Mouse (Mus musculus) heart, adult 2 months (tissue): ENCODE data around the gene Gfpt1. TPM values are rescaled to one million over a fixed set of nuclear protein-coding genes. Genes with fewer than 3 reads are reported as not detected.

Experiments used
- DNase-seq, 2 experiments: peaks; one replicate each; pipeline ENCODE4 v3.0.0; 2021
- H3K27ac ChIP-seq: fragments of 200-600 bp; 2 replicates; pipeline ENCODE4 v1.8.1; 2022
- H3K27me3 ChIP-seq: fragments of 200-500 bp; 2 replicates; pipeline ENCODE4 v1.6.1; 2012; ENCODE audit warnings: mild to moderate bottlenecking, low read length, inconsistent platforms, mixed read lengths; ENCODE audit not compliant: control insufficient read depth, insufficient read depth
- H3K36me3 ChIP-seq: fragments of 200-500 bp; 2 replicates; pipeline ENCODE4 v1.6.1; 2012; ENCODE audit warnings: low read length, inconsistent platforms; ENCODE audit not compliant: control insufficient read depth, insufficient read depth
- H3K4me1 ChIP-seq: fragments of 200-500 bp; 2 replicates; pipeline ENCODE4 v1.6.1; 2011; ENCODE audit warnings: low read length; ENCODE audit not compliant: control insufficient read depth, insufficient read depth
- H3K4me3 ChIP-seq: fragments of 200-600 bp; 2 replicates; pipeline ENCODE4 v1.8.1; 2022
- H3K79me2 ChIP-seq: fragments of 200-500 bp; replicated peaks from 2 replicates; pipeline ENCODE4 v1.6.1; 2012; ENCODE audit warnings: mild to moderate bottlenecking, inconsistent platforms, low read length, moderate library complexity, mixed read lengths; ENCODE audit not compliant: control insufficient read depth, insufficient read depth
- H3K9ac ChIP-seq: fragments of 200-500 bp; 2 replicates; pipeline ENCODE4 v1.6.1; 2012; ENCODE audit warnings: low read depth, mild to moderate bottlenecking, control low read depth, inconsistent platforms, low read length, mixed read lengths
- CTCF ChIP-seq: fragments of 200-600 bp; IDR thresholded peaks from 2 replicates; pipeline ENCODE4 v1.8.1; 2022; ENCODE audit warnings: antibody characterized with exemption, mild to moderate bottlenecking, moderate library complexity
- EP300 ChIP-seq: fragments of 200-500 bp; IDR thresholded peaks from 2 replicates; pipeline ENCODE4 v1.6.1; 2011; ENCODE audit warnings: low read depth, low read length, control low read depth; ENCODE audit not compliant: insufficient read depth
- POLR2A ChIP-seq: fragments of 200-500 bp; IDR thresholded peaks from 2 replicates; pipeline ENCODE4 v1.6.1; 2011; ENCODE audit warnings: mild to moderate bottlenecking, low read depth, low read length, control low read depth; ENCODE audit not compliant: insufficient read depth
- WGBS: fragments of 180-500 bp; shearing (Covaris S2); methylation state at CpG from one replicate; pipeline ENCODE4 v1.1.7; 2018; 5-methylcytosine and 5-hydroxymethylcytosine counted together
- intact Hi-C: fragments of 180-260 bp; cut with DNase I; formaldehyde crosslinking; loops from one replicate; pipeline ENCODE4 v1.15.1; 2025
- polyA plus RNA-seq: library from polyadenylated mRNA; depleted of rRNA; stranded (reverse); fragments of >200 nt; gene quantifications from 2 replicates; pipeline ENCODE4 v1.2.3, GENCODE M21; 2012
- total RNA-seq, 2 experiments: library from RNA; stranded (reverse); gene quantifications; 2 replicates each; pipeline ENCODE4 v1.2.3; 2021

Gfpt1 gene
- total and polyA plus RNA-seq, 3 experiments = 6.1 to 17.5 (median 16.1) TPM

DNA sequence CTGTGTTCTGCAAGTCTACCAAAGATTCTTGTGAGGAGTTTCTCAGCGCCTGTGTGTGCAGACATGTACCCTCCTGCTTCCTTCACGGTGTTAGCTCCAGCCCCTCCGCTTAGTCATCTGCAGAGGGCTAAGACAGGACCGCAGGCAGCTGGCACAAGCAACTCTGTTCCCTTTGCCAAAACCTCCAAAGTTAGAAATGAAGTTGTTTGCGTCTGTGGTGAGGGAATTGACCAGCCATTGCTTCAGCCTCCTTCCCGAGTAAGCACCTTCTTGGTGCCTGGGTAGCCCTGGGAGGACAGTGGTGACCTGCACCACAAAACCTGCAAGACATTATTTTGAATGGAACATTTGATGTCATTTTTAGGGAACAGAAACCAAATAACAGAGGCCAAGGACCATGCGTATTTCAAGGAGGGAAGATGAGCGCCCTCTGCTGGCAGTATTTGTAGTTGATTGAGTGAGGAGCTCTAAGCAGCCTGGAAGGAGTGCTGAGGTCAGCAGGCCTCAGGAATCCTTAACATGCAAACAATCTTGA lies 40.1 kb upstream of the Gfpt1 start:
- peak; percentile 83 to 84 for DNase-seq
- no peak overlapping the region for H3K9ac ChIP-seq
- no peaks in the 10 kb centered on the region; the same call in 1 of the 2 replicates for H3K36me3 ChIP-seq
- TF ChIP-seq CTCF (peak; percentile 95), POLR2A (0 out of 2 replicates have a peak, but pooled peaks have one; percentile 27), EP300 (0 out of 2 replicates have a peak, but pooled peaks have one; percentile 5)
- intact Hi-C loops = loop anchor here (5.0 kb wide), 1 partner anchor 190 kb away; no protein-coding TSS in a partner anchor
- peak overlapping the region; percentile 30; the same call in 1 of the 2 replicates for H3K27ac ChIP-seq
- H3K4me1 ChIP-seq = no peaks in the 10 kb centered on the region; the same call in none of the 2 replicates
- 25% methylated on average over 8 of the region's 8 CpGs for WGBS
- H3K4me3 ChIP-seq = no peak overlapping the region
- no peaks in the 10 kb centered on the region for H3K27me3 ChIP-seq
- H3K79me2 ChIP-seq = no peaks in the 10 kb centered on the region

DNA sequence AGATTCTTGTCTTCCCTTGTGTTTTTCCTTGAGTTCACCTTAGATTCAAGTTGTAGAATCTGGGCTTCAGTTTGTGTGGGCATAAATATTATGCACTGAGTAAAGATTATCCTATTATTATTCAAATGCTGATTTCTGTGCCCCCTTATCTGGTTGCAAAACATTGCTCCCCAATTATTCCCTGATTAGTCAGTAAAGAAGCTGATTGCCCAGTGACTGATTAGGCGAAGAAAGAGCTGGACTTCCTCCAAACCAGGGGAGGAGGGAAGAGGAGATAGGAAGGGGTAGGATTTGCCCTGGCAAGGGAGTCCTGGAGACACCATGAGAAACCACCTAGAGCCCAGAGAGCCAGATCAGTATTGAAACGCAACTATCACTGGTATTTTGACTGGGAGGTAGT lies 38.5 kb upstream of the Gfpt1 start:
- 75% methylated on average over 2 of the region's 2 CpGs for WGBS
- no peak overlapping the region for H3K27ac ChIP-seq
- H3K36me3 ChIP-seq = no peaks in the 10 kb centered on the region
- H3K4me1 ChIP-seq = peaks cover under 1% of the 10 kb centered on the region
- H3K79me2 ChIP-seq = no peaks in the 10 kb centered on the region
- no peak overlapping the region for H3K9ac ChIP-seq
- no peak overlapping the region for H3K4me3 ChIP-seq
- TF ChIP-seq CTCF (no peak), EP300 (no peak)
- intact Hi-C loops = loop anchor here (5.0 kb wide), 1 partner anchor 192 kb away; no protein-coding TSS in a partner anchor
- no peak for DNase-seq
- H3K27me3 ChIP-seq = no peaks in the 10 kb centered on the region

DNA sequence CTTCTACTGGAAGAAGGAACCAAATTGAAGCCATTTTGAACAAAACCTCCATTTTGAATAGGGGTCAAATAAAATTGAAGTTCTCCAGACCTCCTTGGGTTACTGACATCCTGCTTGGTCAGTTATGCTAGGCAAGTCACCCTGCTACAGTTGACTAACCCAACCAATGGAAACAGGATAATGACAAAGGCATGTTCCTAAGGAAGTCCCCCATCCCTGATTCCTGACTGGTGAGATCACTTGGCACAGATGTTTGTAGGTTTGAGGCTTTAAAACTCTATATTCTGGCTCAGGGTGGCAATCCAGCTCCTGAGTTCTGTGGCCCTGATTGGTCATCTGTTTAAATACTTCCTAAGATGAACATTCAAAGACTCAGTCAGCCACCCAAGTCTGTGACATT lies 37.1 kb upstream of the Gfpt1 start:
- H3K79me2 ChIP-seq = peaks cover under 1% of the 10 kb centered on the region; the same call in 1 of the 2 replicates
- peaks cover 2% of the 10 kb centered on the region for H3K4me1 ChIP-seq
- TF ChIP-seq EP300 (no peak), POLR2A (no peak), CTCF (no peak)
- H3K27ac ChIP-seq = no peak overlapping the region
- H3K27me3 ChIP-seq = no peaks in the 10 kb centered on the region
- peaks cover 2% of the 10 kb centered on the region for H3K36me3 ChIP-seq
- DNase-seq = no peak
- intact Hi-C loops = no loop called here
- H3K4me3 ChIP-seq = no peak overlapping the region
- no peak overlapping the region for H3K9ac ChIP-seq

DNA sequence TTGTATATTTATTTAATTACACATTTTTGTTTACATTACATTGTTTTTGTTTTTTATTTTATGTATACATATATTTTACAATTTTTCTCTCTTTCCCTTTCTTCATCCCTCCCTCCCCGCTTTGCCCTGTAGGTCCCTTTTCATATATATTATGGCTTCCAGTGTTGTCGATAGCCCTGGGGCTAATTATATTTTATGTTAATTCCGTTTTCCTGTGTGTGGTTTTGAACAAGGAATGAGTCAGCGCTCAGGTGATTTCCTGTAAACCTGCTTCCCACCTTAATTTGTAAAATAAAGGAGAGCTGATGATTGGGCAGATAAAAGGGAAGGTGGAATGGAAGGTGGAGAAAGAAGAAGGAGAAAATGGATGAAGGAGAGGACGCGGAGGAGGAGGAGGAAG lies 33.8 kb upstream of the Gfpt1 start, which contains the start of gene Nfu1:
Nfu1 (plus strand) TSS at position 350 of the 400 bp plus-strand sequence.
- H3K79me2 ChIP-seq = peaks cover 5% of the 10 kb centered on the region
- peak within 1 kb of the TSS; percentile 98 for H3K9ac ChIP-seq
- intact Hi-C loops = no loop called here
- peaks cover 4% of the 10 kb centered on the region for H3K4me1 ChIP-seq
- WGBS = 77% methylated on average over 6 of the region's 6 CpGs
- DNase-seq = no peak
- TF ChIP-seq EP300 (no peak), CTCF (no peak), POLR2A (no peak)
- H3K27me3 ChIP-seq = no peaks in the 10 kb centered on the region
- peak within 1 kb of the TSS; percentile 89 for H3K4me3 ChIP-seq
- peaks cover 7% of the 10 kb centered on the region for H3K36me3 ChIP-seq
- peak within 1 kb of the TSS; percentile 92 for H3K27ac ChIP-seq

DNA sequence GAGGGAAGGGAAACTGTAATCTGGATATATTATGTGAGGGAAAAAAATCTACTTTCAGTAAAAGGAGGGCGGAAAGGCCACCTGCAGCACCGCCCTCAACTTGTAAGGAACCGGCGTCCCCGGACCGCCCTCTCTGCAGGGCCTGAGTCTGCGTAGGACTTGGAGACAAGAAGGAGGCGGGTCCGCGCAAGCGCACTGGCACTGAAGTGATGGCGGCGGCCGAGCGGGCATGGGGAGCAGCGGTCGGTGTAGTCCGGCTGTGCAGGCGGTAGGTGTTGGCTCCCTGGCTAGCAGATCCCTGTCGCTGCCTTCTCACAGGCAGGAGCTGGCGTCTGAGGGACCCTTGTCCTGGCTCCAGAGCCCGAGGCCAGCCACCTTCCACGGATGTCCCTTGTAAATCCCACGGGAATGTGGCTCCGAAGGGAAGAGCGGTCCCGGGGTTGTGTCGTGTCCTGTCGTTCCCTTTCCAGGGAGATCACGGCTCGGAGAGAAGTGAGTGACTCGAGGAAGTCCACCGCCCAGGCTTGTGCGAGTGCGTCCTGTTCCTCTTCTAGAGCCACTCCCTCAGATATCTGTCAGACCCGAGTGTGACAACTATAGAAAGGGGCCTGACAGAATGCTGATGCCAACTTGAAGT lies 32.8 kb upstream of the Gfpt1 start:
- peak; percentile 95 to 96 for DNase-seq
- Histone ChIP-seq H3K9ac (peak overlapping the region; percentile 98), H3K27ac (peak overlapping the region; percentile 92), H3K27me3 (no peaks in the 10 kb centered on the region), H3K79me2 (peaks cover 5% of the 10 kb centered on the region), H3K4me1 (peaks cover 4% of the 10 kb centered on the region), H3K36me3 (peaks cover 7% of the 10 kb centered on the region), H3K4me3 (peak overlapping the region; percentile 89)
- under 1% methylated on average over 36 of the region's 36 CpGs for WGBS
- TF ChIP-seq CTCF = no peak
- no peak for TF ChIP-seq EP300
- peak; percentile 94 for TF ChIP-seq POLR2A
- intact Hi-C loops = loop anchor here (2.0 kb wide), 1 partner anchor 33 kb away; the partner anchor contains the start of gene Gfpt1

DNA sequence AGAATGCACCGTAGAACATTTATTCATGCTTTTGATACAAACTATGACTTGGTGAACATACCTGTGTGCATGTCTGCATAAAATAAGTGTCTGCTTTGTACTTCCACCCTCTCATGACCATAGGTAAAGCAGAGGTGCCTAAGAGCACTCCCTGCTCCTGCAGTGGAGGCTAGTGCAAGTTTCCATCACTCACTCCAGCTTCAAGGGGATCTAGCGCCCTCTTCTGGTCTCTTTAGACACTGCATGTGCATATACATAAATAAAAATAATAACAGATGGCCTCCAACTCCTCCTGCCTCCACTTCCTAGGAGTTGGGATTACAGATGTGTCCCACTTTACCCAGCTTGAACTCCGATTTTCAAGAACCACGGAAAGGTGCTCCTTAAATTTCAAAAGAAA lies 25.7 kb upstream of the Gfpt1 start:
- Histone ChIP-seq H3K27ac (no peak overlapping the region), H3K4me3 (no peak overlapping the region), H3K9ac (no peak overlapping the region), H3K4me1 (no peaks in the 10 kb centered on the region), H3K36me3 (peaks cover 4% of the 10 kb centered on the region), H3K27me3 (no peaks in the 10 kb centered on the region), H3K79me2 (peaks cover 5% of the 10 kb centered on the region; the same call in 1 of the 2 replicates)
- intact Hi-C loops = no loop called here
- TF ChIP-seq CTCF (peak; percentile 72), EP300 (no peak)
- no peak for DNase-seq
- WGBS = 61% methylated on average over 4 of the region's 4 CpGs
